Mouse (Mus musculus) embryonic facial prominence, embryonic 15.5 days (tissue): Measurements from ENCODE around the gene Prnp. TPM values are rescaled to one million over a fixed set of nuclear protein-coding genes. Genes with fewer than 3 reads are reported as not detected.

ENCODE experiments used
- ATAC-seq: fragments of 200-750 bp; cut with Nextera tagmentation; 2 replicates; pipeline ENCODE4 v1.8.0; 2017; ENCODE audit warnings: low read depth, moderate TSS enrichment; ENCODE audit not compliant: insufficient number of reproducible peaks, low FRiP score, low TSS enrichment
- H3K27ac ChIP-seq: fragments of 300-500 bp; sonication (generic); replicated peaks from 2 replicates; pipeline ENCODE4 v1.5.1; 2015; ENCODE audit warnings: mild to moderate bottlenecking, inconsistent platforms
- H3K27me3 ChIP-seq: fragments of 300-500 bp; sonication (generic); 2 replicates; pipeline ENCODE4 v1.6.1; 2015; ENCODE audit warnings: inconsistent platforms
- H3K36me3 ChIP-seq: fragments of 300-500 bp; sonication (generic); 2 replicates; pipeline ENCODE4 v1.6.1; 2015; ENCODE audit warnings: mild to moderate bottlenecking, inconsistent platforms
- H3K4me1 ChIP-seq: fragments of 300-500 bp; sonication (generic); 2 replicates; pipeline ENCODE4 v1.6.1; 2015; ENCODE audit warnings: inconsistent platforms
- H3K4me2 ChIP-seq: fragments of 300-500 bp; sonication (generic); replicated peaks from 2 replicates; pipeline ENCODE4 v1.6.1; 2015; ENCODE audit warnings: mild to moderate bottlenecking, inconsistent platforms
- H3K4me3 ChIP-seq: fragments of 300-500 bp; sonication (generic); replicated peaks from 2 replicates; pipeline ENCODE4 v1.5.1; 2015; ENCODE audit warnings: mild to moderate bottlenecking, inconsistent platforms
- H3K9ac ChIP-seq: fragments of 300-500 bp; sonication (generic); 2 replicates; pipeline ENCODE4 v1.6.1; 2015; ENCODE audit warnings: inconsistent platforms
- H3K9me3 ChIP-seq: fragments of 300-500 bp; sonication (generic); replicated peaks from 2 replicates; pipeline ENCODE4 v1.6.1; 2016; ENCODE audit warnings: inconsistent platforms
- WGBS: fragments of 180-500 bp; shearing (Covaris S2); methylation state at CpG from one replicate; pipeline ENCODE4 v1.1.7; 2015; 5-methylcytosine and 5-hydroxymethylcytosine counted together
- polyA plus RNA-seq: library from polyadenylated mRNA; unstranded; fragments of >200 nt; fragmentation: Nextera tagmentation; extraction: Ambion mirVana; gene quantifications from 2 replicates; pipeline ENCODE4 v1.2.1, GENCODE M21; 2015

Prnp gene
- polyA plus RNA-seq, 1 experiment from 2014 or later, result 85.8 TPM

DNA sequence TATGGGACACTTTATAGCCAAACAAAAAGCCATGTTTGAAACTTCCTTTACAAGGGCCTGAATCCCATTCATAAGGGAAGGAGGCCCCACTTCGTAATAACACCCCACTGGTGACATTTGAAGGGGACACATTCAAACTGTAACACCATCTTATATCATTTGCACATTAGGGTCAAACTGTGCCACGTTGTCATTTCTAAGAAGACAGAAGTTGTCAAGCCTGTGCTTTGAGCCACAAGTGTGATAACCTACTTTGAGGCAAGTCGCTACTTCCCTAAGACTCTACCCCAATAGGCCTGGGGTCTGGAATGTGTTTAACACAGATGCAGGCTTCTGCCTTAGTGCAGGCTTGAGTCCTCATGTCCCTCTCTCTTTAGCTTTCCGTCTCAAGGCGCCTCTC lies 2.4 kb upstream of the Prnp start:
- 68% methylated on average over 5 of the region's 5 CpGs for WGBS
- ATAC-seq, result no peak
- Histone ChIP-seq H3K27me3 (no peaks in the 10 kb centered on the region), H3K4me3 (no peak overlapping the region), H3K4me2 (no peak overlapping the region), H3K9ac (no peak overlapping the region), H3K9me3 (no peaks in the 10 kb centered on the region), H3K4me1 (peaks cover 18% of the 10 kb centered on the region), H3K36me3 (no peaks in the 10 kb centered on the region), H3K27ac (no peak overlapping the region)

DNA sequence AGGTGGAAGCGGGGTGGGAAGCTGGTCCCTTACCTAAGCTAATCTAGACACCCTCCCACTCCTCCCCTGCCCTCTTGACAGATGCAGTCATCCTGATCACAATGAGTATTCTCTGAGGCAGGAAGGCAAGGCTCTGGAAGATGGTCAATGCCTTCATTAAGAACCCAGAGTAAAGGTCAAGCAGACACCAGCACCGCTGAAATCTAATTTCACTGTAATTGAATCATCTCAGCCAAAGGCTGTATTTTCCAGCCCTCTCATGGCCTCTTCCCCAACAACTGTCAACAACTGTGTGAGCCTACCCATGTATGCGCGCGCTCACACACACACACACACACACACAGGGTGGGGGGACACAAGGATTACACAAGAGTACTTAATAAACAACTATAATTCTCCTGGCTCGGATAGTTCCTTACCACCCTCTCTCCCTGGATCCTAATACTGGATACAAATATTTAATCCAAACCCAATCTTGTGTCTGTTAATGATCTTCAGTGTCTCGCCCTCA lies 1.3 kb upstream of the Prnp start:
- Histone ChIP-seq H3K27ac (no peak overlapping the region), H3K4me2 (no peak overlapping the region), H3K9me3 (no peaks in the 10 kb centered on the region), H3K27me3 (no peaks in the 10 kb centered on the region), H3K36me3 (no peaks in the 10 kb centered on the region), H3K4me1 (peaks cover 18% of the 10 kb centered on the region), H3K4me3 (no peak overlapping the region), H3K9ac (no peak overlapping the region)
- no peak for ATAC-seq
- WGBS, result 83% methylated on average over 7 of the region's 7 CpGs

DNA sequence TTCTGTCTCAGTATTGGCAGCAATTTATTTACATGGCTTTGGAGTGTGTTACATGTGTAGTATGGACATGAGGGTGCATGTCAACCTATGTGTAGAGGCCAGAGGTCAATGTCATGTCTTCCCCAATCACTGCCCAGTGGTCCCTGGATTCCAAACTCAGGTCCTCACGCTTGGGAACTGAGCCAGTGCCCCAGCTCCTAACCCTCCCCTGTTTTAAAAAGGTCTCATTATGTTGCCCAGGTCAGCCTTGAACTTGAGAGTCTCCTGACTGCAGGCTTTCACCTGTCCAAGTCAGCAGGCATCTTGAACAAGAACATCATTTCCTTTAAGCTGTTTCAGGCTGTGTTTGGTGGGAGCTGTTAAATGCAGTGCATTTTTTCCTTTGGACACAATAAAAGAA lies 822 bp upstream of the Prnp start:
- 82% methylated on average over 1 of the region's 1 CpGs for WGBS
- no peak for ATAC-seq

DNA sequence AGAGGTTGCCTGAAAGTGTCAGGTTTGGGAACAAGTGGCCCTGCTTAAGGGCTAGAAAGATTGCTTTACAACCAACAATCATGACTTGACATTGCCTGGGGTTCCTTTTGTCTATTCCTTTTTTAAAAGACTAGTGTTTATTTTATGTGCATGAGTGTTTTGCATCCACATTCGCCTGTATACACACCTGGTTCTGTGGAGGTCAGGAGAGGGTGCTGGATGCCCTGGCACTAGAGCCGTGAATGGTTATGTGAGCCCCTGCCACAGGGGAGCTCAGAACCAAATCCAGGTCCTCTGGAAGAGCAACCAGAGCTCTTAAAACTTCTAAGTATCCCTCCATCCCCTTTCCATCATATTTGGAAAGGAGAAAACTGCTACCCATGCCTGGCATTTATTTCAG lies 1.1 kb downstream of the Prnp start:
- no peak overlapping the region for H3K9ac ChIP-seq
- H3K4me2 ChIP-seq, result peak overlapping the region; percentile 70
- H3K9me3 ChIP-seq, result no peaks in the 10 kb centered on the region
- H3K36me3 ChIP-seq, result 0 out of 2 replicates have a peak, but pooled peaks cover under 1% of the 10 kb centered on the region
- H3K27ac ChIP-seq, result no peak overlapping the region
- peaks cover 18% of the 10 kb centered on the region for H3K4me1 ChIP-seq
- H3K4me3 ChIP-seq, result peak overlapping the region; percentile 76
- no peak for ATAC-seq
- no peaks in the 10 kb centered on the region for H3K27me3 ChIP-seq
- WGBS, result 60% methylated on average over 2 of the region's 2 CpGs

More for the DNA sequence above, 822 bp upstream of the Prnp start:
- H3K9me3 ChIP-seq, result no peaks in the 10 kb centered on the region
- H3K9ac ChIP-seq, result no peak overlapping the region
- peak overlapping the region; percentile 76; the same call in 1 of the 2 replicates for H3K4me3 ChIP-seq
- H3K27ac ChIP-seq, result no peak overlapping the region
- no peaks in the 10 kb centered on the region for H3K27me3 ChIP-seq
- H3K4me1 ChIP-seq, result peaks cover 18% of the 10 kb centered on the region
- H3K4me2 ChIP-seq, result no peak overlapping the region; the same call in 1 of the 2 replicates
- H3K36me3 ChIP-seq, result no peaks in the 10 kb centered on the region

DNA sequence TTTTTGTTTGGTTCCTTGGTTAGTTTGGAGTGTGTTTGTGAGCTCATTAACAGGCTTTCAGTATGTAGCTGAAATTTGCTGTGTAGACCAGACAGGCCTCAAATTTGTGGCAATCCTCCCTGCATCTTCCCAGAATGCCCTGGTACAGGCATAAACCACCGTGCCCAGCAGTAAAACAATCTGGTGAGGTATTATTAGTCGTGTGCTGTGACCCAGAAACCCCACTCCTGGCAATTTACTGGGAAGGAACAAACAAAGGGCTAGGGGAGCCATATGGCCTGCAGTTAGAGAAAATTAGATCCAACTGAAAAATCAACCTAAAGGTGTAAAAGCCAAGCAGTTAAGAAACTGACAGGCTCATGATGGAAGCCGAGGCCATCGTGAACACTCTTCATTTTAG lies 1.6 kb downstream of the Prnp start:
- Histone ChIP-seq H3K9ac (no peak overlapping the region), H3K9me3 (no peaks in the 10 kb centered on the region), H3K27ac (no peak overlapping the region), H3K27me3 (no peaks in the 10 kb centered on the region), H3K4me2 (peak overlapping the region; percentile 70), H3K4me3 (peak overlapping the region; percentile 76), H3K36me3 (0 out of 2 replicates have a peak, but pooled peaks cover 5% of the 10 kb centered on the region), H3K4me1 (peaks cover 18% of the 10 kb centered on the region)
- 35% methylated on average over 4 of the region's 4 CpGs for WGBS
- ATAC-seq, result no peak

DNA sequence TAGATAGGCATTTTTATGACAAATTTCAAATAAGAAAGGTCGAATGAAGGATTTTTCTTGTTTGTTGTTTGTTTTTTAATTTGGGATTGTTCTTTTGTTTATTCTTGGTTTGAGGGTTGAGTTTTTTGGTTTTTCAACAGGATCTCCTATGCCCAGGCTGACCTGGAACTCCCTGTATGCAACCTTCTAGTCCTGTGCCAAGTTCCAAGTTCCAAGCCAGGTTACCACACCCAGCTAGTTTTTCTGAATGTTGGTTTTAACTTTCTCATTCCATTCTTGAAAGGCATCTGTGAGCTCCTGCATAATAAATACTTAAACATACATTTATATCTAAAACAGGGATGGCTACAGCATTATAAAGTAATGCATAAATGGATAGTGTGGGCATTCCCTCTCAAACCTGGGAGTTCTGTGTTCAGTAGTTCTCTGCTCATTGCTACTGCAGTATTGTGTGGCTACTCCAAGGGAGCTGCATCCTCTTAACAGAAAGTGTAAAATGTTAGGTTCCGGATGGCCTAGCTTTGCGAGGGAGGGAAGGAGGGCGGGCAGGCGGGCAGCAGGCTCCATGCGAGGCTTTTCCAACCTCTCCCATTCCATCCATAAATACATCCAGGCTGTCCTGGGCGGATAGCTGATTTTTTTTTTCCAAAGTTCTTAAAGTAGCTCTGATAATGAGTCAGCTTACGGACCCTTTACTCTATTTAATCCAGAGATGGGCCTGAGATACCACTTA lies 3.0 kb downstream of the Prnp start:
- Histone ChIP-seq H3K9ac (no peak overlapping the region), H3K9me3 (no peaks in the 10 kb centered on the region), H3K27me3 (no peaks in the 10 kb centered on the region), H3K4me2 (no peak overlapping the region), H3K4me3 (no peak overlapping the region), H3K27ac (no peak overlapping the region), H3K36me3 (0 out of 2 replicates have a peak, but pooled peaks cover 7% of the 10 kb centered on the region), H3K4me1 (peaks cover 18% of the 10 kb centered on the region)
- ATAC-seq, result no peak
- 81% methylated on average over 8 of the region's 8 CpGs for WGBS

DNA sequence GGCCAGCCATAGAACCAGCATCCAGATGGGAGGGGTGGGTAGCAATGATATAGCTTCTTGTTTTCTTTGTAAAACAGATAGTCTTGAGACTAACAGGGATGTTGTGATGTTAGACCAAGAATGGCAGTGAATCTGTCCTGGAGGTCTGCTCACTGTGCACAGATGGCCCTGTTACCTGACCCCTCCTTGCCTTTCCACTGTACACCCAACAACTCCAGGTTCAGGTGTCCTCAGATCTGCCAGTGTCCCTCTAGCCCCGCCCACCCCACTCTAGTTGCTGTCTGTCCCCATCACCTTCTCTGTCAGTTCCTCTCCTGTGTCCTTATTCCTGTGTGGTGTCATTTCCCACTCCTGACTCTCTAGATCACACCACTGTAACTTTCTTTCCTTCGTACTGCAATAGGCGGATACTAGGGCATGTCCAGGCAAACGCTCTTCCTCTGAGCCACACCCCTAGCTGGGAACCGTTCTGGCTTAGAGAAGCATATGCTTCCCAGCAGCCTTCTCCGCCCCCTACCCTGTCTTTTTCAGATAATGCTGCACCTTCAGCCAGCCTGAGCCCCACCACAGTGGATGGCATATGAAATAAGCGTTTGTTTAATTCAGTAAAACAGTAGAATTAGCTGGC lies 22.7 kb downstream of the Prnp start:
- H3K27ac ChIP-seq, result no peak overlapping the region
- no peak; the same call in 1 of the 2 replicates for ATAC-seq
- H3K9ac ChIP-seq, result no peak overlapping the region

DNA sequence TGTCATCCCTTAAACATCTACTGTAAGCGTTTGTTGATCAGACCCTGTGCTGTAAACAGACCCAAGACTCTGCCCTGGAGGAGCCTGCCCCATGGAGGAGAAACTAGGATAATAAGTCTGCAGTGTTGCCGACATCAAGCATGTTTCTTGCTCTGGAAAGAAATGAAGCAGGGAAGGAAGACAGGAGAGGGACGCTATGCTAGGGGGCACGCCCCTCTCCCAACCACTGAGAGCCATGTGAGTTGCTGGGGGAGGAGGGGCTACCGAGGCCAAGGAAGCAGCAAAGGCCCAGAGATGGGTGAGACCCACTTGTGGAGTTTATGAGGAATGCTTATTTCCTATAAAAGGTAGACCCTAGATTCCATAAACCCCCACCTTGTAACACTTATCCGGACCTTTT lies 23.3 kb downstream of the Prnp start:
- no peaks in the 10 kb centered on the region for H3K9me3 ChIP-seq
- H3K36me3 ChIP-seq, result peaks cover 14% of the 10 kb centered on the region
- no peak overlapping the region for H3K9ac ChIP-seq
- H3K4me1 ChIP-seq, result peaks cover 4% of the 10 kb centered on the region; the same call in 1 of the 2 replicates
- H3K27me3 ChIP-seq, result no peaks in the 10 kb centered on the region
- no peak overlapping the region for H3K27ac ChIP-seq
- H3K4me3 ChIP-seq, result no peak overlapping the region
- no peak overlapping the region for H3K4me2 ChIP-seq
- WGBS, result 26% methylated on average over 6 of the region's 6 CpGs
- no peak for ATAC-seq

More for the DNA sequence above, 22.7 kb downstream of the Prnp start:
- Histone ChIP-seq H3K9me3 (no peaks in the 10 kb centered on the region), H3K36me3 (peaks cover 10% of the 10 kb centered on the region), H3K27me3 (no peaks in the 10 kb centered on the region), H3K4me3 (no peak overlapping the region), H3K4me2 (no peak overlapping the region), H3K4me1 (peaks cover 4% of the 10 kb centered on the region; the same call in 1 of the 2 replicates)
- 53% methylated on average over 7 of the region's 7 CpGs for WGBS

DNA sequence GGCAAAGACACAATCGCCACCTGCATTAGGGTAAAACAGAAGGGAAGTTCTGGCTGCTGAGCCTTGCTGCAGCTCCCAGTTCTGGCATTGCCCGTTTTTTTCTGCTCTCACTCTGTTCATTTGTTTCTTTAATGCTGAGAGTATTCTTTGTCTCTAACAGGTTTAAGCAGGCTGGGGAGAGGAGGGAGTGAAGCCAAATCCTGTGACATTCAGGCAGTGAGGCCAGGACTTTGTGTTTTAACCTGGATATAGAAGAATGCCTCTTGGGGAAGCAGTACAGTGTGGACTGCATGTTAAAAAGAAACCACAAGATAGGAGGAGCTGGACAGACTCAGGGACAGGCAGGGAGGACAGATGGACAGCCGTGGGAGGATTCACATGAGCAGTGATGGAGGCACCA lies 23.9 kb downstream of the Prnp start:
- peaks cover 4% of the 10 kb centered on the region; the same call in 1 of the 2 replicates for H3K4me1 ChIP-seq
- no peak for ATAC-seq
- no peaks in the 10 kb centered on the region for H3K9me3 ChIP-seq
- no peaks in the 10 kb centered on the region for H3K27me3 ChIP-seq
- no peak overlapping the region for H3K4me3 ChIP-seq
- 56% methylated on average over 3 of the region's 3 CpGs for WGBS
- peaks cover 14% of the 10 kb centered on the region for H3K36me3 ChIP-seq
- no peak overlapping the region for H3K4me2 ChIP-seq
- H3K9ac ChIP-seq, result no peak overlapping the region
- H3K27ac ChIP-seq, result no peak overlapping the region

DNA sequence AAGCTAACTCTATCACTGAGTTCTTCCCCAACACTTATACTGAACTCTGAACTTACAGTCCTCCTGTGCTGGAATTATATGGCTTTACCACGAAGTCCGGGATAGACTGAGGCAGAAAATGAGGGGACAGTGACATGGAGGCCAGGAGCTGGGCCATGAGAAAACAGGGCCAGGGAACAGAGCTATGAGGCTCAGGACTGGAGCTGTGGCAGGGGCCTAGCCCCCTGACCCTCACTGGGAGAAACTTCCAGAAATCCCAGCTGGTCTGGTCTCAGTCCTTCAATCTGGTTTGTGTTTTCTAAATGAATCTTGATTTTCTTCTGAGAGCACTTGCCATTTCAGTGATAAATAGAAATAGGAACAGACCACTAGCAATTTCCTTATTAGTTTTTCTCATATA lies 24.5 kb downstream of the Prnp start:
- no peak overlapping the region for H3K4me2 ChIP-seq
- WGBS, result 88% methylated on average over 2 of the region's 2 CpGs
- H3K9ac ChIP-seq, result no peak overlapping the region
- no peak overlapping the region for H3K27ac ChIP-seq
- peaks cover 14% of the 10 kb centered on the region for H3K36me3 ChIP-seq
- no peaks in the 10 kb centered on the region for H3K27me3 ChIP-seq
- no peak overlapping the region for H3K4me3 ChIP-seq
- peaks cover 4% of the 10 kb centered on the region; the same call in 1 of the 2 replicates for H3K4me1 ChIP-seq
- H3K9me3 ChIP-seq, result no peaks in the 10 kb centered on the region
- ATAC-seq, result no peak

DNA sequence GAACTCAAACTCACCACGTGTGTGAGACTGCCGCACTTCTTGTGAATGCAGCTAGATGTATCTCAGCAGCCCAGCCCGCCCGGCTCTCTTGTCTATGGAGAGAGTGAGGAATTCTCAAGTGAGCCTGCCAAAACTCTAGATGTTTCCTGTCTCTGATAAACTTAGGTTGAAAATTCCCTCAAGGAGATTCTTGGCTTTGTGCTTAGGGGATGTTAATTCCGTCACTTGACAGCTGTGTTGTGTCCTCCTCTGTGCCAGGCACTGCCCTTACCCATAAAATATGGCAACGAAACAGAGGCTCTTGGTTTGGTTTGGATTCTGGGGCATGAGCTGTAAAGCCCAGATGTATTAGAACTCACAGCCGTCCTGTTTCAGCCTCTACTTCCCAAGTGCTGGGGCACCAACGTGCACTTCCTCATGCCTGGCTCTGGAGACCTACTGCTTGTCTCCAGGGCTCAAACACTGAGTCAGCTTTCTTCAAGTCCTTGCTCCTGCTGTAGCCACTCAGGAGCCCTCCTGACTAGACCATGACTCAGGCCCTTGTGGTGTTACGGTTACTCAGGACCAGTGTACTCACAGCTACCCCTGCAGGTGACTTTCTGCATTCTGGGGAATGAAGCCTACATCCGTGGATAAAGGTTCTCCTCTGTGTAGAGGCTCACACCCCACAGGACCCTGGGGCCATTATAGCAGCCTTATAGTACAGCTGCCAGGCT lies 25.8 kb downstream of the Prnp start:
- no peak for ATAC-seq

More for the DNA sequence above, 25.8 kb downstream of the Prnp start:
- 74% methylated on average over 10 of the region's 10 CpGs for WGBS
- H3K4me2 ChIP-seq, result no peak overlapping the region
- H3K36me3 ChIP-seq, result peaks cover 14% of the 10 kb centered on the region
- H3K4me1 ChIP-seq, result peaks cover 4% of the 10 kb centered on the region; the same call in 1 of the 2 replicates
- no peak overlapping the region for H3K27ac ChIP-seq
- no peak overlapping the region for H3K4me3 ChIP-seq
- H3K9me3 ChIP-seq, result no peaks in the 10 kb centered on the region
- H3K27me3 ChIP-seq, result no peaks in the 10 kb centered on the region
- no peak overlapping the region for H3K9ac ChIP-seq
